Mouse (Mus musculus) stomach, embryonic 16.5 days (tissue): Measurements from ENCODE around the gene Morc3. TPM values are rescaled to one million over a fixed set of nuclear protein-coding genes. Genes with fewer than 3 reads are reported as not detected.
"Not testable (repeated sequence)": the region's sequence is repeated elsewhere in the genome, so short reads cannot be mapped to it uniquely, and the experiment has no call there.

Experiments used
- ATAC-seq: fragments of 200-750 bp; cut with Nextera tagmentation; 2 replicates; pipeline ENCODE4 v1.8.0; 2017; ENCODE audit warnings: moderate number of reproducible peaks, moderate TSS enrichment; ENCODE audit not compliant: insufficient read depth, low FRiP score
- H3K27ac ChIP-seq: fragments of 300-500 bp; sonication (generic); 2 replicates; pipeline ENCODE4 v1.5.1; 2014; ENCODE audit warnings: low read length
- H3K27me3 ChIP-seq: fragments of 300-500 bp; sonication (generic); 2 replicates; pipeline ENCODE4 v1.6.1; 2014; ENCODE audit warnings: low read length, control low read depth, mixed read lengths; ENCODE audit not compliant: control insufficient read depth, insufficient read depth
- H3K36me3 ChIP-seq: fragments of 300-500 bp; sonication (generic); 2 replicates; pipeline ENCODE4 v1.6.1; 2014; ENCODE audit warnings: low read length; ENCODE audit not compliant: control insufficient read depth, insufficient read depth
- H3K4me1 ChIP-seq: fragments of 300-500 bp; sonication (generic); 2 replicates; pipeline ENCODE4 v1.6.1; 2014; ENCODE audit warnings: low read length, control low read depth, mixed read lengths; ENCODE audit not compliant: control insufficient read depth, insufficient read depth
- H3K4me2 ChIP-seq: fragments of 300-500 bp; sonication (generic); 2 replicates; pipeline ENCODE4 v1.6.1; 2014; ENCODE audit warnings: low read depth, low read length, mixed read lengths
- H3K4me3 ChIP-seq: fragments of 300-500 bp; sonication (generic); replicated peaks from 2 replicates; pipeline ENCODE4 v1.5.1; 2014; ENCODE audit warnings: mild to moderate bottlenecking, low read length
- H3K9ac ChIP-seq: fragments of 300-500 bp; sonication (generic); 2 replicates; pipeline ENCODE4 v1.6.1; 2014; ENCODE audit warnings: low read length
- H3K9me3 ChIP-seq: fragments of 300-500 bp; sonication (generic); replicated peaks from 2 replicates; pipeline ENCODE4 v1.6.1; 2016; ENCODE audit warnings: low read length, control low read depth; ENCODE audit not compliant: control insufficient read depth
- WGBS: fragments of 180-500 bp; shearing (Covaris S2); extraction: QIAGEN DNeasy Blood & Tissue Kit; methylation state at CpG from one replicate; pipeline ENCODE4 v1.1.7; 2014; 5-methylcytosine and 5-hydroxymethylcytosine counted together
- polyA plus RNA-seq: library from polyadenylated mRNA; unstranded; fragments of >200 nt; fragmentation: Nextera tagmentation; extraction: Ambion mirVana; gene quantifications from 2 replicates; pipeline ENCODE4 v1.2.1, GENCODE M21; 2015

Morc3 gene
- polyA plus RNA-seq, 1 experiment from 2014 or later: 34.8 TPM

DNA sequence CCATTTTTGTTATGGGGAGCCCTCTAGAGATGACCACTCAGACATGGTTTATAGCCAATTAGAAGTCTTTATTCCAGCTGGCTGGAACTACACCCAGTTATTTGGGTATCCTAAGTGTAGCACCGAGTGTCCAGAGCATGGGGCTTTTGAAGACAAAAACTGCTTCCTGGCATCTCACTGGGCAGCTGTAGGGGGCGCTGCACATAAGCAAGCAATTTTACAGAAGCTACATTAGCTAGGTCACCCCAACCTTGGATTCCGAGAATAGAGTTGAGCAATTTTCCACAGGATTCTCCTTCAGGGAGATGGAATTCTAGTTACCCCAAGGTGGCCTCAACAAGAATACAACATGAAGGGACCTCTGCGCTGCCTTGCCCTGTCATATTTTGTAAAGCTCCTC is 7.1 kb upstream of the Morc3 start:
- H3K36me3 ChIP-seq: no peaks in the 10 kb centered on the region
- ATAC-seq: no peak
- H3K4me2 ChIP-seq: no peak overlapping the region
- H3K27me3 ChIP-seq: no peaks in the 10 kb centered on the region
- no peak overlapping the region for H3K4me3 ChIP-seq
- H3K9ac ChIP-seq: no peak overlapping the region
- H3K4me1 ChIP-seq: no peaks in the 10 kb centered on the region
- H3K9me3 ChIP-seq: peaks cover 16% of the 10 kb centered on the region
- no peak overlapping the region for H3K27ac ChIP-seq
- 79% methylated on average over 4 of the region's 4 CpGs for WGBS

DNA sequence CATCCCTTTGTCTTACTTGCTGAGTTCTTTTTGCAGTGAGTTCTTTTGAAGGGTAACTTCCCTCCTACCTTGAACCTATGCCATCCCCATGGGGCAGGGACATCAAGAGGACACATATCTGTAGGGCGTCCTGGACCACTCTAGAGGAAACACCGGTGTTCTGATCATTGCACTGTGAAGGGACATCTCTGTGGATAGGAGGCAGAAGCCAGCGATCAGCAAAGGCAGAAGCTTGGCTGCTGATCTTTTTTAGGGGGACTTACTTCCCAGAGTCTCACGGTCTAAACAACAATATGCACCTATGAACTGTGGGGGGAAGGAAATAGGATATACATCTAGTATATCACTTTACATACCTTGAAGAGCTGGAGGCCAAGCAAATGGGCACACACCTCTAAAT is 6.5 kb upstream of the Morc3 start:
- H3K4me1 ChIP-seq: no peaks in the 10 kb centered on the region
- no peak overlapping the region for H3K27ac ChIP-seq
- no peaks in the 10 kb centered on the region for H3K36me3 ChIP-seq
- no peak overlapping the region for H3K9ac ChIP-seq
- no peaks in the 10 kb centered on the region for H3K27me3 ChIP-seq
- WGBS: 89% methylated on average over 4 of the region's 4 CpGs
- ATAC-seq: no peak
- peaks cover 16% of the 10 kb centered on the region for H3K9me3 ChIP-seq
- H3K4me3 ChIP-seq: no peak overlapping the region
- H3K4me2 ChIP-seq: no peak overlapping the region

DNA sequence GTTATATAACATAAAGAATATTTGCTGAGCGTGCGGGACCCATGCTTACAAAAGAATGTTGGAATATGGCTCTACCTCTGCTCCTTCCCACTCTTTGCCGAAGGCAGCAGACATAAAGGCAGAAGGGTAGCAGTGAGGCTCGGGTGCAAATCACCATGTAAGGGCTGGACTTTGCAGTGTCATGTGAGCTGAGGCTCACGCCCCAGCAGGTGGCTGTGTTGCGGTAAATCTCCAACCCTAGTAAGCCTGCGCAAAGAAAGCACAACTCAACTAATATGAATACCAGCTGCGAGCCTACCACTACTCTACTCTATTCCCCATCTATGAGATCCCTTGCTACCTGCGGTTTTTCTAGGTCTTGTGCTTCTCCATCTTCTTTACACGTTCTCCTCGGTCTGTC is 5.9 kb upstream of the Morc3 start:
- no peaks in the 10 kb centered on the region for H3K27me3 ChIP-seq
- no peak overlapping the region for H3K4me2 ChIP-seq
- no peak for ATAC-seq
- H3K36me3 ChIP-seq: no peaks in the 10 kb centered on the region
- H3K4me1 ChIP-seq: no peaks in the 10 kb centered on the region
- peaks cover 16% of the 10 kb centered on the region for H3K9me3 ChIP-seq
- no peak overlapping the region for H3K9ac ChIP-seq
- H3K4me3 ChIP-seq: no peak overlapping the region
- 72% methylated on average over 11 of the region's 11 CpGs for WGBS
- no peak overlapping the region for H3K27ac ChIP-seq

DNA sequence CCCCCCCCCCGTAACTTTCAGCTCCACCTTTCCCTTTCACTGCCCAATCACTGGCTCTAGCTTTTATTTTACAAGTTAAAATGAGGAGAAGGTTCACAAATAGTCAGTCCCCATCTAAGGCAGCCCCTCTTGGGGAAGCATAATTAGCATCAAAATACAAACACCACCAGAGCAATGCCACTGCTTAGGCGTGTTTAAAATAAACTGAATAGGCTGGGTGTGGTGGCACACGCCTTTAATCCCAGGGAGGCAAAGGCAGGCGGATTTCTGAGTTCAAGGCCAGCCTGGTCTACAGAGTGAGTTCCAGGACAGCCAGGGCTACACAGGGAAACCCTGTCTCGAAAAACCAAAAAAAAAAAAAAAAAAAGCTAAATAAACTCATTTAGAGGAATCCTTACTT is 5.4 kb upstream of the Morc3 start:
- not testable (repeated sequence) for ATAC-seq, H3K4me2 ChIP-seq, H3K4me3 ChIP-seq, H3K4me1 ChIP-seq, H3K27ac ChIP-seq, H3K27me3 ChIP-seq, H3K9ac ChIP-seq, H3K36me3 ChIP-seq
- 49% methylated on average over 5 of the region's 5 CpGs for WGBS
- H3K9me3 ChIP-seq: peaks cover 16% of the 10 kb centered on the region

DNA sequence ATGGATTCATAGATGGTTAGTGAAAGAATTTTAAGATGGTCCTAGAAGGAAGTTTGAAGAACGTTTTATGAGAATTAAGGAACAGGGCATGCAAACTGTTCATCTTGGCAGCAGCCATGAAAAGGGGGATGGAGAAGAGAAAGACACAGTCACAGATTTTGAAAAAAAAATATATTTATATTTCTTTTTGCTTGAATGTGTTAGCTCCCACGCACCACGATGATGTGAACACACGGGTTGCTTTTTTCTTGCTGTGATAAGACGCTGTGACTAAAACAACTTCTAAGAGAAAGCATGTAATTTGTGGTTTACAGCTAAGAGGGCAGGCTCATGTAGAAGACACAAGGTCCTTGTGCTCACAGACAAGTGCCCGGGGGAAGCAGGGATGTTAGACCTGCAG is 5.0 kb upstream of the Morc3 start:
- 87% methylated on average over 6 of the region's 6 CpGs for WGBS
- Histone ChIP-seq H3K27me3 (no peaks in the 10 kb centered on the region), H3K9ac (no peak overlapping the region), H3K27ac (no peak overlapping the region), H3K9me3 (peaks cover 16% of the 10 kb centered on the region), H3K4me3 (no peak overlapping the region), H3K4me2 (no peak overlapping the region), H3K36me3 (no peaks in the 10 kb centered on the region), H3K4me1 (peaks cover 3% of the 10 kb centered on the region)
- no peak for ATAC-seq

DNA sequence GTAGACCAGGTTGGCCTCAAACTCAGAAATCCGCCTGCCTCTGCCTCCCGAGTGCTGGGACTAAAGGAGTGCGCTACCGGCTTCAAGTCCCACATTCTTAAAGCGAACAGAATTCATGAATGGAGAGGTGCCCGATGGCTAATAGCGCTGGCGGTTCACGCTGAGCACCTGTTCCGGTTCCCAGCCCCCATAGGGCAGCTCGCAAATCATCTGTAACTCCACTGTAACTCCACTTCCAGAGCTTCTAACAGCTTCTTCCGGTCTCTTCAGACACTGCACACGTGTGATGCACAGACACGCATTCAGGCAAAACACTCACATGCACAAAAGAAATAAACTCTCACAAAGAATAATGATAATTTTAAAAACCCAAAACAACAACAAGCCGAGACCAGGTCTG is 2.4 kb upstream of the Morc3 start:
- no peaks in the 10 kb centered on the region; the same call in 1 of the 2 replicates for H3K9me3 ChIP-seq
- ATAC-seq: no peak
- H3K27me3 ChIP-seq: no peaks in the 10 kb centered on the region
- H3K4me1 ChIP-seq: peaks cover 17% of the 10 kb centered on the region
- no peak overlapping the region for H3K9ac ChIP-seq
- 93% methylated on average over 15 of the region's 15 CpGs for whole genome bisulfite sequencing
- no peaks in the 10 kb centered on the region for H3K36me3 ChIP-seq
- H3K4me2 ChIP-seq: no peak overlapping the region
- no peak overlapping the region for H3K27ac ChIP-seq
- H3K4me3 ChIP-seq: no peak overlapping the region

DNA sequence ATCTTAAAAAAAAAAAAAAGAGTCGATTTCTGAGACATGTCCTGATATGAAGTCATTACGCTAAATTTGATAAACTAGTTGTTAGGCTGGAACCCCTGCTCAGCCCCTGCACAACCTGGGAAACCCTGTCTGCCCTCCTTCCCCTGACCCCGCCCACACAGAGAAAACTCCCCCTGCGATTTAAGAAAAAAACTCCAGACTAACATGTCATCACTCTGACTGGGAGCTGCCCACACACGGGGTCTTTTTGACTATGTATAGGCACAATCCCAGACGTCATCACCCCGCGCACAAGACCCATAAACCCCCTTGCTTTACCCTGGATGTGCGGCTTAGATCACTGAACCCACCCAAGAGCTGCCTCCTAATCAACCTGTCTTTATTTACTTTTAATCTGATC is 1.9 kb upstream of the Morc3 start:
- Histone ChIP-seq H3K9me3 (no peaks in the 10 kb centered on the region), H3K4me3 (no peak overlapping the region), H3K36me3 (no peaks in the 10 kb centered on the region), H3K27ac (no peak overlapping the region), H3K9ac (no peak overlapping the region), H3K4me2 (no peak overlapping the region), H3K4me1 (peaks cover 17% of the 10 kb centered on the region), H3K27me3 (no peaks in the 10 kb centered on the region)
- ATAC-seq: no peak
- WGBS: 83% methylated on average over 9 of the region's 9 CpGs

DNA sequence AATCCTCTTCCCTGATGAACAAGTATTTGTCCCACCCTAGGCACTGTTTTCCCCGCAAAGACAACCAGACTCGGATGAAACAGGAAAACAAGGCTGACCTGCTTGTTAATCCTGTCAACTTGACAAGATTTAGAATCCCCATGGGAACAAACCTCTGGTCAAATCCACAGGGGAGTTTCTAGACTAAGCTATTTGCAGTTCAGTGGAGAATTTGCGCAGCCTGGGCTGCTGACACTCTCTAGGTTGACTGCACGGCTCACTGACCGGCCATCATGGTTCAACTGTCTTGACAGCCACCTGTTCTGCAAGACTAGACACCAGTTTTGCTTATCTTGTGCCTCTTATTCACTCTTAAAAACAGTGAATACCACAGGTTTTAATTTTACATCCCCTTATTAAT is 1.0 kb upstream of the Morc3 start:
- no peak for ATAC-seq
- H3K4me2 ChIP-seq: no peak overlapping the region
- no peak overlapping the region for H3K27ac ChIP-seq
- peaks cover 17% of the 10 kb centered on the region for H3K4me1 ChIP-seq
- H3K4me3 ChIP-seq: no peak overlapping the region
- H3K9me3 ChIP-seq: no peaks in the 10 kb centered on the region
- 71% methylated on average over 5 of the region's 5 CpGs for WGBS
- no peak overlapping the region for H3K9ac ChIP-seq
- H3K27me3 ChIP-seq: no peaks in the 10 kb centered on the region
- no peaks in the 10 kb centered on the region for H3K36me3 ChIP-seq

DNA sequence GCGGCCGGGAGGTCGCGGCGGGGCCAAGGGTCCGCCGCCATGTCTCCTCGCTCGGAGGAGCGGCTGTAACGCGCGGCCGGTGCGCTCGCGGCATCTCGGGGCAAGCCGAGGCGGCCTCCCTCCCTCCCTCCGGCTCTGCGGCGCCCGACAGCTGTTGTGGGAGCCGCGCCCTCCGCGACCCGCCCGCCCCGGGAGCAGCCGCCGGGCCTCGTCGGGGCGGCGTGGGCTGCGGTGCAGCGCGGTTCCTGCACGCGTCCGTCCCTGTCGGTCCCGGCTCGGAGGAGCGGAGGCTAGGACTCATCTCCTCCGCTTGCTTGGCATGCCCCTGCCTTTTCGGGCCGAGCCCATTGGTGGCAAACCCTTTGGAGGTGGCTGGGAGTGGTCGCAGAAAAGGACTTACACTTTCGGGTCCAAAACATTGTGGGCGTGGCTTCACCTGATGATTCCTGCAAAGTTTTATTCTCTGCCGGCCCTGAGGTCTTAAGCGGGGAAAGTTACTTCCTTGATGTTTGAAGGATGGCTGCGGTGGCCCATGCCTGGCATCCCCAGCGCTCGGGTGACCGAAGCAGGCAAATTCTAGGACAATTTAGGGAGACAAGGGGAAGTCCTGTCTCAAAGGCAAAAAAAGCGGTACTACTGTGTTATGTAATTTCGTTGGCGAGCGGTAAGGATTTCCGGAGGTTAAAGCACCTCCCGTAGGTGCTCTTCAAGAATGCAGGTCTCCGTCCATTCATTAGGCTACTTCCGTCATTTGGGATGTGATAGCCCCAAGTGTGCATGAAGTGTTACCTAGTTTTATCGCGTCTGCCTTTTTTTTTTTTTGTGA is 743 bp downstream of the Morc3 start:
- Histone ChIP-seq H3K4me2 (peak overlapping the region; percentile 64), H3K9me3 (no peaks in the 10 kb centered on the region), H3K9ac (peak overlapping the region; percentile 96), H3K27ac (peak overlapping the region; percentile 98), H3K36me3 (no peaks in the 10 kb centered on the region), H3K4me3 (peak overlapping the region; percentile 93), H3K4me1 (peaks cover 17% of the 10 kb centered on the region), H3K27me3 (no peaks in the 10 kb centered on the region)
- ATAC-seq: peak; percentile 41
- 1% methylated on average over 59 of the region's 69 CpGs for WGBS
